Mouse (Mus musculus): ENCODE measurements around the gene Lad1. TPM values are rescaled to one million over a fixed set of nuclear protein-coding genes. Genes with fewer than 3 reads are reported as not detected.

Gene Lad1
- polyA plus RNA-seq, 1 experiment from 2014 or later = 0.30 TPM

- no peak for ATAC-seq (ENCODE audit: insufficient read depth)
- Histone ChIP-seq H3K4me3 (replicated peaks) (no peak overlapping the region), H3K27me3 (peaks cover 26% of the 10 kb centered on the region), H3K4me1 (replicated peaks) (no peaks in the 10 kb centered on the region), H3K36me3 (replicated peaks) (no peaks in the 10 kb centered on the region), H3K9me3 (replicated peaks) (no peaks in the 10 kb centered on the region), H3K4me2 (no peak overlapping the region), H3K27ac (replicated peaks) (no peak overlapping the region), H3K9ac (no peak overlapping the region)
- 27% methylated on average over 7 of the region's 7 CpGs for WGBS (ENCODE audit: insufficient replicate concordance)
These were observed 7.3 kb upstream of the Lad1 start for GRCm38 (mm10) chr1:135811016-135811646.

- Histone ChIP-seq H3K4me1 (replicated peaks) (no peaks in the 10 kb centered on the region), H3K9ac (no peak overlapping the region), H3K27me3 (peaks cover 37% of the 10 kb centered on the region), H3K36me3 (replicated peaks) (no peaks in the 10 kb centered on the region), H3K27ac (replicated peaks) (no peak overlapping the region), H3K9me3 (replicated peaks) (no peaks in the 10 kb centered on the region), H3K4me2 (no peak overlapping the region), H3K4me3 (replicated peaks) (no peak overlapping the region)
- 59% methylated on average over 3 of the region's 3 CpGs for WGBS (ENCODE audit: insufficient replicate concordance)
- no peak for ATAC-seq (ENCODE audit: insufficient read depth)
These were observed 6.2 kb upstream of the Lad1 start for GRCm38 (mm10) chr1:135812205-135812604.

GRCm38 (mm10) chr1:135812618-135813017, 5.8 kb upstream of the Lad1 start:
- no peak overlapping the region for H3K27ac ChIP-seq (replicated peaks)
- 23% methylated on average over 2 of the region's 2 CpGs for WGBS (ENCODE audit: insufficient replicate concordance)
- no peaks in the 10 kb centered on the region for H3K4me1 ChIP-seq (replicated peaks)
- no peak for ATAC-seq (ENCODE audit: insufficient read depth)
- no peak overlapping the region for H3K9ac ChIP-seq
- H3K9me3 ChIP-seq (replicated peaks) = no peaks in the 10 kb centered on the region
- H3K4me2 ChIP-seq = no peak overlapping the region
- H3K27me3 ChIP-seq = peaks cover 41% of the 10 kb centered on the region
- no peak overlapping the region for H3K4me3 ChIP-seq (replicated peaks)
- H3K36me3 ChIP-seq (replicated peaks) = no peaks in the 10 kb centered on the region

- H3K9ac ChIP-seq = no peak overlapping the region
- no peak for ATAC-seq (ENCODE audit: insufficient read depth)
- no peak overlapping the region for H3K4me3 ChIP-seq (replicated peaks)
- no peaks in the 10 kb centered on the region for H3K9me3 ChIP-seq (replicated peaks)
- H3K27me3 ChIP-seq = peaks cover 46% of the 10 kb centered on the region
- no peak overlapping the region for H3K4me2 ChIP-seq
- 40% methylated on average over 4 of the region's 4 CpGs for WGBS (ENCODE audit: insufficient replicate concordance)
- H3K36me3 ChIP-seq (replicated peaks) = no peaks in the 10 kb centered on the region
- H3K4me1 ChIP-seq (replicated peaks) = no peaks in the 10 kb centered on the region
- no peak overlapping the region for H3K27ac ChIP-seq (replicated peaks)
These were observed 5.3 kb upstream of the Lad1 start for GRCm38 (mm10) chr1:135813071-135813470.

GRCm38 (mm10) chr1:135813687-135814395, 4.6 kb upstream of the Lad1 start:
- Histone ChIP-seq H3K4me3 (replicated peaks) (no peak overlapping the region), H3K36me3 (replicated peaks) (no peaks in the 10 kb centered on the region), H3K4me2 (no peak overlapping the region), H3K9me3 (replicated peaks) (no peaks in the 10 kb centered on the region), H3K27ac (replicated peaks) (no peak overlapping the region), H3K9ac (no peak overlapping the region), H3K4me1 (replicated peaks) (peaks cover 5% of the 10 kb centered on the region), H3K27me3 (peaks cover 53% of the 10 kb centered on the region)
- no peak for ATAC-seq (ENCODE audit: insufficient read depth)
- 50% methylated on average over 5 of the region's 5 CpGs for WGBS (ENCODE audit: insufficient replicate concordance)

- no peak overlapping the region for H3K4me2 ChIP-seq
- no peak overlapping the region for H3K27ac ChIP-seq (replicated peaks)
- H3K9ac ChIP-seq = no peak overlapping the region
- peaks cover 7% of the 10 kb centered on the region for H3K4me1 ChIP-seq (replicated peaks)
- H3K27me3 ChIP-seq = peaks cover 60% of the 10 kb centered on the region
- WGBS (ENCODE audit: insufficient replicate concordance) = 50% methylated on average over 5 of the region's 5 CpGs
- H3K36me3 ChIP-seq (replicated peaks) = no peaks in the 10 kb centered on the region
- no peak overlapping the region for H3K4me3 ChIP-seq (replicated peaks)
- no peaks in the 10 kb centered on the region for H3K9me3 ChIP-seq (replicated peaks)
- ATAC-seq (ENCODE audit: insufficient read depth) = no peak
These were observed 3.9 kb upstream of the Lad1 start for GRCm38 (mm10) chr1:135814531-135814930.

- H3K36me3 ChIP-seq (replicated peaks) = no peaks in the 10 kb centered on the region
- peaks cover 90% of the 10 kb centered on the region for H3K27me3 ChIP-seq
- ATAC-seq (ENCODE audit: insufficient read depth) = no peak
- no peak overlapping the region for H3K9ac ChIP-seq
- no peak overlapping the region for H3K4me2 ChIP-seq
- H3K9me3 ChIP-seq (replicated peaks) = no peaks in the 10 kb centered on the region
- no peak overlapping the region for H3K27ac ChIP-seq (replicated peaks)
- H3K4me3 ChIP-seq (replicated peaks) = no peak overlapping the region
- peaks cover 7% of the 10 kb centered on the region for H3K4me1 ChIP-seq (replicated peaks)
- 17% methylated on average over 4 of the region's 4 CpGs for WGBS (ENCODE audit: insufficient replicate concordance)
These were observed 803 bp upstream of the Lad1 start for GRCm38 (mm10) chr1:135817595-135817994.

- Histone ChIP-seq H3K4me1 (replicated peaks) (peaks cover 7% of the 10 kb centered on the region), H3K27ac (replicated peaks) (no peak overlapping the region), H3K9ac (no peak overlapping the region), H3K27me3 (peaks cover 95% of the 10 kb centered on the region), H3K4me2 (no peak overlapping the region), H3K9me3 (replicated peaks) (no peaks in the 10 kb centered on the region), H3K4me3 (replicated peaks) (no peak overlapping the region), H3K36me3 (replicated peaks) (no peaks in the 10 kb centered on the region)
- WGBS (ENCODE audit: insufficient replicate concordance) = 73% methylated on average over 10 of the region's 10 CpGs
- no peak for ATAC-seq (ENCODE audit: insufficient read depth)
These were observed 1.7 kb downstream of the Lad1 start for GRCm38 (mm10) chr1:135820071-135820470.

- Histone ChIP-seq H3K4me3 (replicated peaks) (no peak overlapping the region), H3K27ac (replicated peaks) (no peak overlapping the region), H3K36me3 (replicated peaks) (no peaks in the 10 kb centered on the region), H3K9me3 (replicated peaks) (no peaks in the 10 kb centered on the region), H3K9ac (no peak overlapping the region), H3K4me2 (no peak overlapping the region), H3K27me3 (peaks cover 88% of the 10 kb centered on the region), H3K4me1 (replicated peaks) (peaks cover 7% of the 10 kb centered on the region)
- WGBS (ENCODE audit: insufficient replicate concordance) = 57% methylated on average over 16 of the region's 16 CpGs
- ATAC-seq (ENCODE audit: insufficient read depth) = no peak
These were observed 2.5 kb downstream of the Lad1 start for GRCm38 (mm10) chr1:135820736-135821364.

- Histone ChIP-seq H3K9me3 (replicated peaks) (no peaks in the 10 kb centered on the region), H3K36me3 (replicated peaks) (no peaks in the 10 kb centered on the region), H3K27me3 (peaks cover 79% of the 10 kb centered on the region), H3K4me3 (replicated peaks) (no peak overlapping the region), H3K9ac (no peak overlapping the region), H3K4me1 (replicated peaks) (peaks cover 7% of the 10 kb centered on the region), H3K4me2 (no peak overlapping the region), H3K27ac (replicated peaks) (no peak overlapping the region)
- 64% methylated on average over 7 of the region's 7 CpGs for WGBS (ENCODE audit: insufficient replicate concordance)
- no peak for ATAC-seq (ENCODE audit: insufficient read depth)
These were observed 3.4 kb downstream of the Lad1 start for GRCm38 (mm10) chr1:135821780-135822179.

GRCm38 (mm10) chr1:135828918-135829317, 10.5 kb downstream of the Lad1 start:
- Histone ChIP-seq H3K27me3 (peaks cover 27% of the 10 kb centered on the region; the same call in 1 of the 2 replicates), H3K36me3 (replicated peaks) (no peaks in the 10 kb centered on the region), H3K4me3 (replicated peaks) (no peak overlapping the region), H3K9ac (no peak overlapping the region), H3K9me3 (replicated peaks) (no peaks in the 10 kb centered on the region), H3K4me1 (replicated peaks) (no peaks in the 10 kb centered on the region), H3K27ac (replicated peaks) (no peak overlapping the region), H3K4me2 (no peak overlapping the region)
- WGBS (ENCODE audit: insufficient replicate concordance) = 33% methylated on average over 1 of the region's 1 CpGs
- ATAC-seq (ENCODE audit: insufficient read depth) = no peak
